Mouse (Mus musculus): Measurements from ENCODE around the gene Podxl2. TPM values are rescaled to one million over a fixed set of nuclear protein-coding genes. Genes with fewer than 3 reads are reported as not detected.
A peak's percentile ranks its signal among the peaks of the same experiment; 100 is the strongest.

The Podxl2 gene
- polyA plus RNA-seq (2015; fragmentation: Nextera tagmentation; extraction: Ambion mirVana) = 697 and 723 TPM in 2 replicates

GRCm38 (mm10) chr6:88874868-88875508 lies at the start of gene Podxl2:
Gene Podxl2 (minus strand): TSS chr6:88875044.
- peak; percentile 72 for ATAC-seq (replicated peaks)

GRCm38 (mm10) chr6:88918802-88919201 lies 44.0 kb upstream of the Podxl2 start:
- no peak overlapping the region for H3K4me2 ChIP-seq

More at GRCm38 (mm10) chr6:88874868-88875508, at the start of gene Podxl2:
- Histone ChIP-seq H3K36me3 (replicated peaks) (no peaks in the 10 kb centered on the region), H3K27ac (peak within 1 kb of the TSS; percentile 98), H3K9me3 (no peaks in the 10 kb centered on the region), H3K9ac (peak within 1 kb of the TSS; percentile 95), H3K4me3 (peak within 1 kb of the TSS; percentile 91), H3K4me1 (peaks cover 38% of the 10 kb centered on the region), H3K27me3 (replicated peaks) (0 out of 2 replicates have a peak, but pooled peaks cover 4% of the 10 kb centered on the region), H3K4me2 (peak within 1 kb of the TSS; percentile 88)
- WGBS = 4% methylated on average over 60 of the region's 63 CpGs

GRCm38 (mm10) chr6:88916153-88916552 lies 41.3 kb upstream of the Podxl2 start:
- Histone ChIP-seq H3K27ac (no peak overlapping the region), H3K4me1 (peaks cover 6% of the 10 kb centered on the region; the same call in 1 of the 2 replicates), H3K27me3 (replicated peaks) (no peaks in the 10 kb centered on the region), H3K9me3 (no peaks in the 10 kb centered on the region), H3K4me3 (no peak overlapping the region), H3K9ac (no peak overlapping the region), H3K4me2 (no peak overlapping the region), H3K36me3 (replicated peaks) (no peaks in the 10 kb centered on the region)
- no peak for ATAC-seq (replicated peaks)
- 63% methylated on average over 1 of the region's 1 CpGs for WGBS

More at GRCm38 (mm10) chr6:88918802-88919201, 44.0 kb upstream of the Podxl2 start:
- H3K27me3 ChIP-seq (replicated peaks) = no peaks in the 10 kb centered on the region
- peaks cover 6% of the 10 kb centered on the region; the same call in 1 of the 2 replicates for H3K4me1 ChIP-seq
- no peak for ATAC-seq (replicated peaks)
- no peak overlapping the region for H3K9ac ChIP-seq
- no peak overlapping the region for H3K4me3 ChIP-seq
- H3K27ac ChIP-seq = peak overlapping the region; percentile 20; the same call in 1 of the 2 replicates
- H3K9me3 ChIP-seq = no peaks in the 10 kb centered on the region
- 69% methylated on average over 8 of the region's 8 CpGs for WGBS
- H3K36me3 ChIP-seq (replicated peaks) = no peaks in the 10 kb centered on the region

- H3K9ac ChIP-seq = no peak overlapping the region
- no peak for ATAC-seq (replicated peaks)
- 70% methylated on average over 4 of the region's 4 CpGs for WGBS
Measured at GRCm38 (mm10) chr6:88915510-88915909, 40.7 kb upstream of the Podxl2 start.

GRCm38 (mm10) chr6:88914799-88915198 lies 40.0 kb upstream of the Podxl2 start:
- H3K4me2 ChIP-seq = no peak overlapping the region
- H3K9ac ChIP-seq = no peak overlapping the region
- no peak overlapping the region for H3K27ac ChIP-seq
- H3K9me3 ChIP-seq = no peaks in the 10 kb centered on the region
- H3K4me3 ChIP-seq = no peak overlapping the region
- H3K4me1 ChIP-seq = peaks cover 6% of the 10 kb centered on the region; the same call in 1 of the 2 replicates
- 85% methylated on average over 5 of the region's 5 CpGs for WGBS
- H3K36me3 ChIP-seq (replicated peaks) = peaks cover 3% of the 10 kb centered on the region; the same call in 1 of the 2 replicates
- ATAC-seq (replicated peaks) = no peak
- no peaks in the 10 kb centered on the region for H3K27me3 ChIP-seq (replicated peaks)

More at GRCm38 (mm10) chr6:88915510-88915909, 40.7 kb upstream of the Podxl2 start:
- Histone ChIP-seq H3K4me2 (no peak overlapping the region), H3K27me3 (replicated peaks) (no peaks in the 10 kb centered on the region), H3K4me1 (peaks cover 6% of the 10 kb centered on the region; the same call in 1 of the 2 replicates), H3K4me3 (no peak overlapping the region), H3K36me3 (replicated peaks) (0 out of 2 replicates have a peak, but pooled peaks cover under 1% of the 10 kb centered on the region), H3K27ac (0 out of 2 replicates have a peak overlapping the region, but pooled peaks have one; percentile 9), H3K9me3 (no peaks in the 10 kb centered on the region)

- Histone ChIP-seq H3K4me3 (no peak overlapping the region), H3K4me2 (no peak overlapping the region), H3K4me1 (no peaks in the 10 kb centered on the region), H3K9me3 (no peaks in the 10 kb centered on the region), H3K9ac (no peak overlapping the region), H3K27me3 (replicated peaks) (no peaks in the 10 kb centered on the region), H3K27ac (no peak overlapping the region), H3K36me3 (replicated peaks) (peaks cover 3% of the 10 kb centered on the region; the same call in 1 of the 2 replicates)
- no peak for ATAC-seq (replicated peaks)
Measured at GRCm38 (mm10) chr6:88913440-88913839, 38.6 kb upstream of the Podxl2 start.

GRCm38 (mm10) chr6:88913022-88913421 lies 38.2 kb upstream of the Podxl2 start:
- Histone ChIP-seq H3K9me3 (no peaks in the 10 kb centered on the region), H3K27me3 (replicated peaks) (no peaks in the 10 kb centered on the region), H3K4me3 (no peak overlapping the region), H3K4me1 (no peaks in the 10 kb centered on the region), H3K27ac (no peak overlapping the region), H3K4me2 (no peak overlapping the region), H3K9ac (no peak overlapping the region), H3K36me3 (replicated peaks) (peaks cover 3% of the 10 kb centered on the region; the same call in 1 of the 2 replicates)
- WGBS = 80% methylated on average over 4 of the region's 4 CpGs
- ATAC-seq (replicated peaks) = no peak

GRCm38 (mm10) chr6:88909151-88909550 lies 34.3 kb upstream of the Podxl2 start:
- no peaks in the 10 kb centered on the region for H3K27me3 ChIP-seq (replicated peaks)
- H3K36me3 ChIP-seq (replicated peaks) = peaks cover 3% of the 10 kb centered on the region; the same call in 1 of the 2 replicates
- H3K4me1 ChIP-seq = peaks cover 14% of the 10 kb centered on the region; the same call in 1 of the 2 replicates
- no peak overlapping the region for H3K4me3 ChIP-seq
- H3K9ac ChIP-seq = no peak overlapping the region
- no peaks in the 10 kb centered on the region for H3K9me3 ChIP-seq
- WGBS = 89% methylated on average over 6 of the region's 6 CpGs
- H3K4me2 ChIP-seq = no peak overlapping the region
- no peak for ATAC-seq (replicated peaks)
- no peak overlapping the region for H3K27ac ChIP-seq

GRCm38 (mm10) chr6:88906369-88907108 lies 31.7 kb upstream of the Podxl2 start:
- no peak for ATAC-seq (replicated peaks)
- H3K4me3 ChIP-seq = no peak overlapping the region
- peaks cover 30% of the 10 kb centered on the region for H3K4me1 ChIP-seq
- 19% methylated on average over 16 of the region's 16 CpGs for WGBS
- no peak overlapping the region for H3K9ac ChIP-seq
- H3K27me3 ChIP-seq (replicated peaks) = no peaks in the 10 kb centered on the region
- H3K36me3 ChIP-seq (replicated peaks) = peaks cover 3% of the 10 kb centered on the region; the same call in 1 of the 2 replicates
- H3K9me3 ChIP-seq = no peaks in the 10 kb centered on the region
- 0 out of 2 replicates have a peak overlapping the region, but pooled peaks have one; percentile 15 for H3K4me2 ChIP-seq
- H3K27ac ChIP-seq = no peak overlapping the region

- Histone ChIP-seq H3K27ac (no peak overlapping the region), H3K36me3 (replicated peaks) (no peaks in the 10 kb centered on the region), H3K9me3 (no peaks in the 10 kb centered on the region), H3K27me3 (replicated peaks) (no peaks in the 10 kb centered on the region), H3K4me2 (no peak overlapping the region), H3K9ac (no peak overlapping the region), H3K4me3 (no peak overlapping the region), H3K4me1 (peaks cover 38% of the 10 kb centered on the region)
- ATAC-seq (replicated peaks) = no peak
- WGBS = 70% methylated on average over 7 of the region's 7 CpGs
Measured at GRCm38 (mm10) chr6:88905042-88905441, 30.2 kb upstream of the Podxl2 start.

- no peak for ATAC-seq (replicated peaks)
- H3K9ac ChIP-seq = no peak overlapping the region
- 91% methylated on average over 4 of the region's 4 CpGs for WGBS
Measured at GRCm38 (mm10) chr6:88904456-88904974, 29.7 kb upstream of the Podxl2 start.

GRCm38 (mm10) chr6:88903708-88904107 lies 28.9 kb upstream of the Podxl2 start:
- H3K4me3 ChIP-seq = peak overlapping the region; percentile 80; the same call in 1 of the 2 replicates
- H3K36me3 ChIP-seq (replicated peaks) = no peaks in the 10 kb centered on the region
- no peaks in the 10 kb centered on the region for H3K9me3 ChIP-seq
- H3K27ac ChIP-seq = no peak overlapping the region
- H3K4me1 ChIP-seq = peaks cover 38% of the 10 kb centered on the region
- 87% methylated on average over 5 of the region's 5 CpGs for WGBS
- no peak for ATAC-seq (replicated peaks)
- peak overlapping the region; percentile 93 for H3K4me2 ChIP-seq
- H3K9ac ChIP-seq = peak overlapping the region; percentile 77; the same call in 1 of the 2 replicates
- no peaks in the 10 kb centered on the region for H3K27me3 ChIP-seq (replicated peaks)

More at GRCm38 (mm10) chr6:88904456-88904974, 29.7 kb upstream of the Podxl2 start:
- Histone ChIP-seq H3K36me3 (replicated peaks) (no peaks in the 10 kb centered on the region), H3K4me3 (no peak overlapping the region), H3K4me1 (peaks cover 38% of the 10 kb centered on the region), H3K27me3 (replicated peaks) (no peaks in the 10 kb centered on the region), H3K4me2 (no peak overlapping the region), H3K27ac (no peak overlapping the region), H3K9me3 (no peaks in the 10 kb centered on the region)

Measured in midbrain, embryonic 15.5 days (tissue).